Mouse (Mus musculus) CH12.LX (cell line): ENCODE data around the gene Cngb1. TPM values are rescaled to one million over a fixed set of nuclear protein-coding genes. Genes with fewer than 3 reads are reported as not detected.

Source experiments
- DNase-seq: peaks from one replicate; pipeline ENCODE4 v3.0.0-alpha.2; 2013; ENCODE audit errors: extremely low read depth
- H3K27ac ChIP-seq: 2 replicates; pipeline ENCODE4 v1.5.1; 2012; ENCODE audit warnings: low read depth, mild to moderate bottlenecking, control low read depth, moderate library complexity; ENCODE audit not compliant: insufficient read depth
- H3K27me3 ChIP-seq: replicated peaks from 2 replicates; pipeline ENCODE3; 2012; ENCODE audit warnings: inconsistent platforms
- H3K36me3 ChIP-seq, 2 experiments: replicated peaks in 1 of 2; 2 replicates each; pipeline versions ENCODE3 to v1.6.1; 2012; ENCODE audit warnings: inconsistent platforms in 1 of 2, low read length in 1 of 2, mild to moderate bottlenecking in 1 of 2, mixed read lengths in 1 of 2, moderate library complexity in 1 of 2; ENCODE audit not compliant: control insufficient read depth in 1 of 2, insufficient read depth in 1 of 2
- H3K4me1 ChIP-seq, 2 experiments: 2 replicates each; pipeline ENCODE4 v1.6.1; 2012; ENCODE audit warnings: inconsistent platforms in 1 of 2, moderate library complexity in 1 of 2; ENCODE audit not compliant: insufficient read depth in 2 of 2, control insufficient read depth in 1 of 2
- H3K4me2 ChIP-seq: 2 replicates; pipeline ENCODE4 v1.6.1; 2012; ENCODE audit warnings: low read depth, mild to moderate bottlenecking, control low read depth; ENCODE audit not compliant: poor library complexity, insufficient read depth, severe bottlenecking
- H3K4me3 ChIP-seq, 3 experiments: fragments of 150-350 bp in 1 of 3; sonication (generic) in 1 of 3; replicated peaks in 1 of 3; 2 replicates each; pipeline versions ENCODE3 to v1.5.1; 2011 to 2012; ENCODE audit warnings: low read depth in 2 of 3, low read length in 2 of 3, mild to moderate bottlenecking in 2 of 3, moderate library complexity in 2 of 3, control low read depth in 1 of 3, improper control_type of control experiment in 1 of 3, inconsistent platforms in 1 of 3, mixed read lengths in 1 of 3; ENCODE audit not compliant: poor library complexity in 1 of 3
- H3K79me2 ChIP-seq: replicated peaks from 2 replicates; pipeline ENCODE4 v1.6.1; 2012; ENCODE audit warnings: mild to moderate bottlenecking, moderate library complexity; ENCODE audit not compliant: control insufficient read depth, poor library complexity, insufficient read depth, severe bottlenecking; ENCODE audit errors: extremely low read depth
- H3K9ac ChIP-seq: 2 replicates; pipeline ENCODE4 v1.6.1; 2012; ENCODE audit warnings: low read depth, mild to moderate bottlenecking, control low read depth, moderate library complexity; ENCODE audit not compliant: insufficient read depth
- H3K9me3 ChIP-seq: replicated peaks from 2 replicates; pipeline ENCODE3; 2012; ENCODE audit warnings: low read length, inconsistent platforms, mixed read lengths
- BHLHE40 ChIP-seq: IDR thresholded peaks from 2 replicates; pipeline ENCODE4 v1.6.1; 2011; ENCODE audit warnings: mild to moderate bottlenecking, low read depth, low read length, improper control_type of control experiment
- CHD2 ChIP-seq: IDR thresholded peaks from 2 replicates; pipeline ENCODE4 v1.6.1; 2011; ENCODE audit warnings: low read length, improper control_type of control experiment
- CTCF ChIP-seq, 2 experiments: IDR thresholded peaks in 1 of 2; conservative IDR thresholded peaks in 1 of 2; 2 replicates each; pipeline ENCODE4 v1.5.1; 2011 to 2012; ENCODE audit warnings: low read depth in 2 of 2, low read length in 2 of 2, improper control_type of control experiment in 1 of 2, inconsistent platforms in 1 of 2, mild to moderate bottlenecking in 1 of 2, moderate library complexity in 1 of 2
- E2F4 ChIP-seq: IDR thresholded peaks from 2 replicates; pipeline ENCODE4 v1.6.1; 2011; ENCODE audit warnings: low read depth, low read length, improper control_type of control experiment; ENCODE audit not compliant: insufficient replicate concordance
- IRF4 ChIP-seq: IDR thresholded peaks from 2 replicates; pipeline ENCODE4 v1.6.1; 2014; ENCODE audit warnings: low read depth, mild to moderate bottlenecking, inconsistent platforms, low read length, improper control_type of control experiment
- JUN ChIP-seq: IDR thresholded peaks from 2 replicates; pipeline ENCODE4 v1.6.1; 2011; ENCODE audit warnings: low read depth, mild to moderate bottlenecking, low read length, improper control_type of control experiment, moderate library complexity; ENCODE audit not compliant: insufficient read depth
- MAZ ChIP-seq: IDR thresholded peaks from 2 replicates; pipeline ENCODE4 v1.6.1; 2012; ENCODE audit warnings: low read depth, mild to moderate bottlenecking, inconsistent platforms, low read length, improper control_type of control experiment, moderate library complexity
- MEF2A ChIP-seq: IDR thresholded peaks from 2 replicates; pipeline ENCODE4 v1.6.1; 2014; ENCODE audit warnings: low read depth, mild to moderate bottlenecking, inconsistent platforms, low read length, improper control_type of control experiment, borderline replicate concordance
- NELFE ChIP-seq: IDR thresholded peaks from 2 replicates; pipeline ENCODE4 v1.6.1; 2011; ENCODE audit warnings: low read depth, low read length, improper control_type of control experiment
- NRF1 ChIP-seq: IDR thresholded peaks from 2 replicates; pipeline ENCODE4 v1.6.1; 2014; ENCODE audit warnings: low read depth, mild to moderate bottlenecking, inconsistent platforms, low read length, improper control_type of control experiment, moderate library complexity
- PAX5 ChIP-seq: IDR thresholded peaks from 2 replicates; pipeline ENCODE4 v1.6.1; 2012; ENCODE audit warnings: low read length, inconsistent platforms, mixed read lengths
- POLR2AphosphoS2 ChIP-seq: IDR thresholded peaks from 2 replicates; pipeline ENCODE4 v1.6.1; 2011; ENCODE audit warnings: low read depth, low read length, improper control_type of control experiment
- RAD21 ChIP-seq: IDR thresholded peaks from 2 replicates; pipeline ENCODE4 v1.6.1; 2011; ENCODE audit warnings: low read depth, mild to moderate bottlenecking, low read length, improper control_type of control experiment, moderate library complexity
- SIN3A ChIP-seq: IDR thresholded peaks from 2 replicates; pipeline ENCODE4 v1.6.1; 2012; ENCODE audit warnings: low read length, improper control_type of control experiment, inconsistent platforms
- SMC3 ChIP-seq: IDR thresholded peaks from 2 replicates; pipeline ENCODE4 v1.6.1; 2011; ENCODE audit warnings: low read depth, low read length, improper control_type of control experiment
- UBTF ChIP-seq: IDR thresholded peaks from 2 replicates; pipeline ENCODE4 v1.6.1; 2012; ENCODE audit warnings: low read depth, mild to moderate bottlenecking, inconsistent platforms, low read length, improper control_type of control experiment, moderate library complexity
- USF1 ChIP-seq: IDR thresholded peaks from 2 replicates; pipeline ENCODE4 v1.6.1; 2014; ENCODE audit warnings: low read depth, mild to moderate bottlenecking, inconsistent platforms, low read length, improper control_type of control experiment
- ZKSCAN1 ChIP-seq: IDR thresholded peaks from 2 replicates; pipeline ENCODE4 v1.6.1; 2012; ENCODE audit warnings: low read depth, inconsistent platforms, low read length, improper control_type of control experiment, borderline replicate concordance
- ZMIZ1 ChIP-seq: IDR thresholded peaks from 2 replicates; pipeline ENCODE4 v1.6.1; 2012; ENCODE audit warnings: low read depth, mild to moderate bottlenecking, inconsistent platforms, low read length, improper control_type of control experiment
- dilution Hi-C: fragments of 300-500 bp; cut with MboI; formaldehyde crosslinking; loops from 2 replicates; pipeline ENCODE4 v1.14.3; 2020; ENCODE audit warnings: low sequenced_read_pairs; ENCODE audit not compliant: extremely low pct_unique_long_range_greater_than_20kb, extremely low pct_ligation_motif_present
- in situ Hi-C: fragments of 300-500 bp; cut with MboI; formaldehyde crosslinking; loops from 3 replicates; pipeline ENCODE4 v1.14.3; 2019; ENCODE audit warnings: low sequenced_read_pairs, low pct_ligation_motif_present, low pct_unique_long_range_greater_than_20kb, mixed read lengths
- polyA plus RNA-seq: library from polyadenylated mRNA; unstranded; fragments of >175 nt; gene quantifications from 2 replicates; pipeline ENCODE4 v1.2.1, GENCODE M21; 2012; ENCODE audit warnings: low read depth; ENCODE audit not compliant: insufficient read length
- total RNA-seq, 2 experiments: library from RNA; depleted of rRNA; stranded (reverse); fragments of 300-350 nt in 1 of 2; fragments of >200 nt in 1 of 2; gene quantifications; 2 replicates each; pipeline ENCODE4 v1.2.3; 2012 to 2014

Gene Cngb1
- total and polyA plus RNA-seq, 3 experiments: not detected

DNA sequence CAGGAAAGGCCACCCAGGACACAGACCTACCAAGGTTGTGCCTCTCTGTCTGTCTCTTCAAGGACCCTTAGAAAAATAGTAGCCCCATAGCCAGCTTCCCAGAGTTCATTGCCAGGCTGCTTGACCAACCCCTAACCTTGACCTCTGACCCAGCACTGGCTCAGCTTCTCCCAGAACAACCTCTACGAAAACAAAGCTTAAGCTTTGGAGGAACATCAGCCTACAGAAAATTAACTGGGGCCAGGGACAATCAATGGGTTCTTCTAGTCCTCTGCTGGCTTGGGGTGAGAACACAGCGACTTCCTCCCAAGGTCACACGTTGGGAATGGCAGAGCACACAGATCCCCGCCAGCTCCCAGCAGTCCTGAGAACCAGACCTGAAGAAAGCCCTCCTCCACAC, 859 bp downstream of the Cngb1 start:
- H3K79me2 ChIP-seq: no peaks in the 10 kb centered on the region
- H3K27ac ChIP-seq: no peak overlapping the region
- no peak overlapping the region for H3K4me3 ChIP-seq
- in situ Hi-C loops: loop anchor here (10.0 kb wide), 1 partner anchor 51 kb away; no protein-coding TSS in a partner anchor
- no peak for DNase-seq
- no peaks in the 10 kb centered on the region for H3K36me3 ChIP-seq
- no peak overlapping the region for H3K4me2 ChIP-seq
- H3K4me1 ChIP-seq: no peaks in the 10 kb centered on the region
- H3K9me3 ChIP-seq: no peaks in the 10 kb centered on the region
- dilution Hi-C loops: no loop called here
- no peak overlapping the region for H3K9ac ChIP-seq
- H3K27me3 ChIP-seq: peaks cover 63% of the 10 kb centered on the region
- TF ChIP-seq PAX5 (no peak), UBTF (no peak), ZMIZ1 (no peak), BHLHE40 (no peak), NELFE (no peak), IRF4 (no peak), MAZ (no peak), POLR2AphosphoS2 (no peak), E2F4 (no peak), JUN (no peak), MEF2A (no peak), ZKSCAN1 (no peak), SIN3A (no peak), USF1 (no peak), NRF1 (no peak)

DNA sequence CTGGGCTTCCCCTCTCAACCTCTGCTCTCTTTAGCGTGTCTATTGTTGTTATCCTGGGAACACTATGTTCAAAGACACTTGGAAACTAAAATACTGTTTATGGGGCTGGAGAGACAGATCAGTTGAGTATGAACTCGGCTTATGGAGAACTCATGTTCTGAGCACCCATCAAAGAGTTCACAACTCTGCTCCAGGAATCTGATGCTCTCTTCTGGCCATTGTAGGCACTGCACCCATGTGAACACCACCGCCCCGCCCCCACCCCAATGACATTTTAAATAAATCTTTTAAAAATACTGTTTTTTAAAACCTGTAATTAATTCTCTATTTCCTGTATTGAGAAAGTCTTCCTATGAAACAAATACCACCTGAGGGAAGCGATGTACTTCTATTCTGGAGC, 4.0 kb downstream of the Cngb1 start:
- TF ChIP-seq CTCF (conservative IDR thresholded peaks at IDR 0.05 in 1 of 2, IDR thresholded peaks at IDR 0.05 in 1 of 2; ENCODE audit: low read depth in 2 of 2, low read length in 2 of 2): peak; percentile 14 to 64; a peak in 2 of 4 replicates
- TF ChIP-seq SMC3: peak; percentile 45
- no peak for TF ChIP-seq ZKSCAN1
- no peak for TF ChIP-seq CHD2
- peak; percentile 46 for TF ChIP-seq RAD21
- Histone ChIP-seq H3K9me3 (no peaks in the 10 kb centered on the region), H3K4me1 (no peaks in the 10 kb centered on the region), H3K79me2 (no peaks in the 10 kb centered on the region), H3K27me3 (peaks cover 78% of the 10 kb centered on the region), H3K27ac (no peak overlapping the region), H3K4me3 (no peak overlapping the region), H3K4me2 (no peak overlapping the region), H3K36me3 (no peaks in the 10 kb centered on the region), H3K9ac (no peak overlapping the region)
- dilution Hi-C loops (no loop called here), in situ Hi-C loops (loop anchor here (10.0 kb wide), 1 partner anchor 48 kb away; no protein-coding TSS in a partner anchor)
- peak; percentile 24 for DNase-seq
